Mouse (Mus musculus) limb, embryonic 13.5 days (tissue): ENCODE results near the gene Tmc5. TPM values are rescaled to one million over a fixed set of nuclear protein-coding genes. Genes with fewer than 3 reads are reported as not detected.
A peak's percentile ranks its signal among the peaks of the same experiment; 100 is the strongest.

Experiments used
- ATAC-seq: fragments of 200-750 bp; cut with Nextera tagmentation; 2 replicates; pipeline ENCODE4 v1.8.0; 2017; ENCODE audit warnings: low read depth, moderate number of reproducible peaks, moderate TSS enrichment; ENCODE audit not compliant: low FRiP score
- H3K27ac ChIP-seq: fragments of 300-500 bp; sonication (generic); 2 replicates; pipeline ENCODE4 v1.5.1; 2015; ENCODE audit warnings: inconsistent platforms, mild to moderate bottlenecking, moderate library complexity
- H3K27me3 ChIP-seq: fragments of 300-500 bp; sonication (generic); 2 replicates; pipeline ENCODE4 v1.6.1; 2015; ENCODE audit warnings: mild to moderate bottlenecking, inconsistent platforms
- H3K36me3 ChIP-seq: fragments of 300-500 bp; sonication (generic); 2 replicates; pipeline ENCODE4 v1.6.1; 2015; ENCODE audit warnings: inconsistent platforms, mild to moderate bottlenecking, moderate library complexity
- H3K4me1 ChIP-seq: fragments of 300-500 bp; sonication (generic); 2 replicates; pipeline ENCODE4 v1.6.1; 2015; ENCODE audit warnings: inconsistent platforms
- H3K4me2 ChIP-seq: fragments of 300-500 bp; sonication (generic); replicated peaks from 2 replicates; pipeline ENCODE4 v1.6.1; 2015; ENCODE audit warnings: inconsistent platforms, mild to moderate bottlenecking, moderate library complexity
- H3K4me3 ChIP-seq: fragments of 300-500 bp; sonication (generic); 2 replicates; pipeline ENCODE4 v1.5.1; 2015; ENCODE audit warnings: moderate library complexity, mild to moderate bottlenecking, inconsistent platforms
- H3K9ac ChIP-seq: fragments of 300-500 bp; sonication (generic); 2 replicates; pipeline ENCODE4 v1.6.1; 2015; ENCODE audit warnings: mild to moderate bottlenecking, inconsistent platforms
- H3K9me3 ChIP-seq: fragments of 300-500 bp; sonication (generic); 2 replicates; pipeline ENCODE4 v1.6.1; 2016; ENCODE audit warnings: inconsistent platforms
- WGBS: fragments of 180-500 bp; shearing (Covaris S2); methylation state at CpG from one replicate; pipeline ENCODE4 v1.1.7; 2015; 5-methylcytosine and 5-hydroxymethylcytosine counted together
- polyA plus RNA-seq: library from polyadenylated mRNA; unstranded; fragments of >200 nt; fragmentation: Nextera tagmentation; extraction: Ambion mirVana; gene quantifications from 2 replicates; pipeline ENCODE4 v1.2.1, GENCODE M21; 2015

Gene Tmc5
- polyA plus RNA-seq, 1 experiment from 2014 or later = 0.08 TPM

- Histone ChIP-seq H3K36me3 (peaks cover 12% of the 10 kb centered on the region), H3K27ac (no peak overlapping the region), H3K4me2 (no peak overlapping the region), H3K4me3 (no peak overlapping the region), H3K27me3 (no peaks in the 10 kb centered on the region), H3K4me1 (peaks cover 24% of the 10 kb centered on the region), H3K9ac (no peak overlapping the region), H3K9me3 (no peaks in the 10 kb centered on the region)
- WGBS = 91% methylated on average over 15 of the region's 15 CpGs
- no peak for ATAC-seq
Measured at GRCm38 (mm10) chr7:118703144-118703561, 106.1 kb downstream of the Tmc5 start.

DNA sequence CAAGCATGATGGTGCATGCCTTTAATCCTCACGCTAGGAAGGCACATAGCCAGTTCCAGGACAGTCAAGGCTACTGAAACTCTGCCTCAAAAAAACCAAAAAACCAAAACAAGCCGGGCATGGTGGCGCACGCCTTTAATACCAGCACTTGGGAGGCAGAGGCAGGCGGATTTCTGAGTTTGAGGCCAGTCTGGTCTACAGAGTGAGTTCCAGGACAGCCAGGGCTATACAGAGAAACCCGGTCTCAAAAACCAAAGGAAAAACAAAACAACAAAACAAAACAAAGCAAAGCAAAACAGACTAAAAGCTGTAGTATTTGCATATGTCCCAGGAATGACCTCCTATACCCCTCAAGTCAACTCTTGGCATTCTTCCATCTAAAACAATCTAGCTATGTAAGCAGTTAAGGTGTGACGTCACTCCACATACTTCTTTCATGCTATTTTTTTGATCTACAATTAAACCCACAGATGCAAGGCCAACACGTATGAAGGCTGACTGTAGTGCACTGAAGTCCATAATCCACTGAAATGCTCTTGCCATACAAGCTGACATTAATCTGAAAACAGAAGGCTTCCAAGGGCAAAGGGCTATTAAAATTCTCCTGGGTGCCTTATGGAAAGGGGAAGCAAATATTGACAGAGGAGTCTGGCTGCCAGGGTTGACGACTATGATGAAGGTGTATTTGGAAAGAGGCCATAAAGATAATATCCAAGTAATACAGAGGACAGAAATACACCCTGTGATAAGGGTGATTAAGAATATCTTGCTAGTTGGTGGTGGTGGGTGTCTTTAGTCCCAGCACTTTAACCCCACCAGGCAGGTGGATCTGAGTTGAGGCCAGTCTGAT lies 107.1 kb downstream of the Tmc5 start:
- no peak for ATAC-seq
- peak overlapping the region; percentile 92; the same call in 1 of the 2 replicates for H3K9ac ChIP-seq
- H3K4me1 ChIP-seq = peaks cover 24% of the 10 kb centered on the region
- H3K27me3 ChIP-seq = no peaks in the 10 kb centered on the region
- no peaks in the 10 kb centered on the region for H3K9me3 ChIP-seq
- peaks cover 3% of the 10 kb centered on the region; the same call in 1 of the 2 replicates for H3K36me3 ChIP-seq
- H3K4me3 ChIP-seq = peak overlapping the region; percentile 85
- H3K4me2 ChIP-seq = peak overlapping the region; percentile 84
- whole genome bisulfite sequencing = 77% methylated on average over 9 of the region's 9 CpGs
- H3K27ac ChIP-seq = no peak overlapping the region

DNA sequence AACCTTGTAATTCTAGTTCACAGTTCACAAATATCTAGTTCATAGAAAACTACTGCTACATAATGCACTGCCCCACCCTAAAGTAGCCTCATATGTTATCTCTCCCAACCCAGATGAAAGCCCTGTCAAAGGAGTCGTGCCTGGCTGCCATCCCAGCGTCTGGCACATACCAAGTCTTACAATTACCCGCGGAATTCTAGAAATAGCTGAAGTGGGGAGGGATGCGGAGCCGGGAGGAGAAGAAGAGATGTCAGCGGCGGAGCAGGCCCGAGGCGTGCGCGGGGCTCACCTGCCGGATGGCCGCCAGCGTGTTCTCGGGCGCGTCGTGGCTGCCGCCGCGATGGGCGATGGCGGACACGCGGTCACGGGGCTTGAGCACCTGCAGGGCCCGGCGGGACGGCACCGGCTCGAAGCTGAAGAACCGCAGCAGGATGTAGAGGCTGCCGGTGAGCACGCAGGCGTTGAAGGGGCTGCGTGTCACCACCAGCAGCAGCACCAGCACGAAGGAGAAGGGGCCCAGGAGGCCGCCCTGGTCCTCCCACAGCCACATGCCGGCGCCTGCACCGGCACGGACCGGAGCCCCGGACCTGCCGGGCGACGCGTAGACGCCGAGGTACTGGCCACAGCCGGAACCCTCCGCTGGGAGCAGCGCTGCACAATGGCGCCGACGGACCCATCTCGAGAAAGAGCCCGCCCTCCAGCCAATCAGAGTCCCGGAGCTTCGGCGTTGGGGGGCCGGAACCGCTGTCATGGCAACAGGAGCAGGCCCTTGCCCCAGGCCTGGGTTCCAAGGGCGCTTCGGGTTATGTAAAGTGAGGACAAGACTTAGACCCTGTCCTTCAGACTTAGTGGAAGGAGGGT lies 108.2 kb downstream of the Tmc5 start, which contains the start of gene Gde1:
Gene Gde1, minus strand, starts transcription at position 678 of the 861 bp plus-strand sequence.
- under 1% methylated on average over 66 of the region's 66 CpGs for WGBS
- ATAC-seq = peak; percentile 96
- peaks cover 24% of the 10 kb centered on the region for H3K4me1 ChIP-seq
- no peaks in the 10 kb centered on the region for H3K9me3 ChIP-seq
- H3K4me3 ChIP-seq = peak within 1 kb of the TSS; percentile 85
- H3K27me3 ChIP-seq = no peaks in the 10 kb centered on the region
- H3K4me2 ChIP-seq = peak within 1 kb of the TSS; percentile 84
- H3K36me3 ChIP-seq = peaks cover 3% of the 10 kb centered on the region; the same call in 1 of the 2 replicates
- H3K27ac ChIP-seq = peak within 1 kb of the TSS; percentile 34; the same call in 1 of the 2 replicates
- H3K9ac ChIP-seq = peak within 1 kb of the TSS; percentile 92

- Histone ChIP-seq H3K27ac (no peak overlapping the region), H3K9me3 (no peaks in the 10 kb centered on the region), H3K9ac (peak overlapping the region; percentile 92; the same call in 1 of the 2 replicates), H3K4me1 (peaks cover 24% of the 10 kb centered on the region), H3K27me3 (no peaks in the 10 kb centered on the region), H3K4me2 (peak overlapping the region; percentile 84), H3K36me3 (peaks cover 2% of the 10 kb centered on the region; the same call in 1 of the 2 replicates), H3K4me3 (peak overlapping the region; percentile 85)
- no peak for ATAC-seq
- WGBS = 39% methylated on average over 6 of the region's 6 CpGs
Measured at GRCm38 (mm10) chr7:118706051-118706450, 109.0 kb downstream of the Tmc5 start.

GRCm38 (mm10) chr7:118706488-118706887 lies 109.4 kb downstream of the Tmc5 start:
- no peak for ATAC-seq
- no peak overlapping the region for H3K4me2 ChIP-seq
- H3K36me3 ChIP-seq = no peaks in the 10 kb centered on the region; the same call in 1 of the 2 replicates
- WGBS = 88% methylated on average over 5 of the region's 5 CpGs
- peaks cover 24% of the 10 kb centered on the region for H3K4me1 ChIP-seq
- H3K4me3 ChIP-seq = no peak overlapping the region
- H3K9ac ChIP-seq = no peak overlapping the region
- H3K27ac ChIP-seq = no peak overlapping the region
- no peaks in the 10 kb centered on the region for H3K9me3 ChIP-seq
- no peaks in the 10 kb centered on the region for H3K27me3 ChIP-seq

GRCm38 (mm10) chr7:118707216-118707615 lies 110.1 kb downstream of the Tmc5 start:
- no peak for ATAC-seq
- H3K9me3 ChIP-seq = no peaks in the 10 kb centered on the region
- 74% methylated on average over 2 of the region's 2 CpGs for WGBS
- no peak overlapping the region for H3K4me3 ChIP-seq
- H3K4me2 ChIP-seq = no peak overlapping the region
- no peaks in the 10 kb centered on the region for H3K27me3 ChIP-seq
- no peak overlapping the region for H3K9ac ChIP-seq
- no peak overlapping the region for H3K27ac ChIP-seq
- H3K4me1 ChIP-seq = peaks cover 24% of the 10 kb centered on the region
- no peaks in the 10 kb centered on the region; the same call in 1 of the 2 replicates for H3K36me3 ChIP-seq

DNA sequence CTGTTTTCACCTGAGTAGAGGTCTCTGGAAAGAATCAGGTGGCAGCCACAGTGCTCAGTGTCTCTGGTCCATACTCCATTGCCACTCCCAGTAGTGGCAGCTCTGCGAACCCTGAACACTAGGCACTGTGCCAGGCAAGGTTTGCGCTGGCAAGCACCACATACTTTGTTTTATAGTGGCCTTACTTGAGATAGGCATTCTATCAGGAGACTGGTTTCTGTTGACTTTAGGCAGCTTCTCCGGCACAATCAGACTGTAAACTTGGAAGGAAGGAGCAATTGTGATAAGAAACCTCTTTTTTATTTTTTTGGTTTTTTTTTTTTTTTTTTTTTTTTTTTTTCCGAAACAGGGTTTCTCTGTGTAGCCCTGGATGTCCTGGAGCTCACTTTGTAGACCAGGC lies 110.9 kb downstream of the Tmc5 start:
- Histone ChIP-seq H3K9ac (no peak overlapping the region), H3K27ac (no peak overlapping the region), H3K27me3 (no peaks in the 10 kb centered on the region), H3K9me3 (no peaks in the 10 kb centered on the region), H3K4me2 (no peak overlapping the region), H3K36me3 (no peaks in the 10 kb centered on the region; the same call in 1 of the 2 replicates), H3K4me3 (no peak overlapping the region), H3K4me1 (peaks cover 26% of the 10 kb centered on the region)
- WGBS = 74% methylated on average over 4 of the region's 4 CpGs
- ATAC-seq = no peak

DNA sequence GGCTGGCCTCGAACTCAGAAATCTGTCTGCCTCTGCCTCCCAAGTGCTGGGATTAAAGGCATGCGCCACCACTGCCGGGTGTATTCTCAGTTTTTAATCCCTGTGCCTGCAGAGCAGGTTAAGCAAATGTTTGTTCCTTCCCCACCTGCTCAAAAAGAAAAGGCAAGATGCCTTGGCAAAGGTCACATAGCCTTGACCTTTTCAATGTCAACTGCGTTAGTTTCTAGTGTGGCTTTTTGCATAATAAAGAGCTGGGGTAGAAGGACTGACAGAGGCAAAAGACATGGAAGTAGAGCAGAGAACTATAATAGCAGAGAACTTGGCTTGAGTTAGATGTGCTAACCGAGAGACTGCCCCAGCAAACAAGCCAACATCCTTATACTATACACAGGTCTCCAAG lies 113.7 kb downstream of the Tmc5 start:
- Histone ChIP-seq H3K4me1 (peaks cover 15% of the 10 kb centered on the region), H3K9me3 (no peaks in the 10 kb centered on the region), H3K27me3 (no peaks in the 10 kb centered on the region), H3K9ac (no peak overlapping the region), H3K27ac (no peak overlapping the region), H3K4me3 (no peak overlapping the region), H3K4me2 (no peak overlapping the region), H3K36me3 (peaks cover 11% of the 10 kb centered on the region)
- ATAC-seq = no peak
- WGBS = 74% methylated on average over 5 of the region's 5 CpGs

DNA sequence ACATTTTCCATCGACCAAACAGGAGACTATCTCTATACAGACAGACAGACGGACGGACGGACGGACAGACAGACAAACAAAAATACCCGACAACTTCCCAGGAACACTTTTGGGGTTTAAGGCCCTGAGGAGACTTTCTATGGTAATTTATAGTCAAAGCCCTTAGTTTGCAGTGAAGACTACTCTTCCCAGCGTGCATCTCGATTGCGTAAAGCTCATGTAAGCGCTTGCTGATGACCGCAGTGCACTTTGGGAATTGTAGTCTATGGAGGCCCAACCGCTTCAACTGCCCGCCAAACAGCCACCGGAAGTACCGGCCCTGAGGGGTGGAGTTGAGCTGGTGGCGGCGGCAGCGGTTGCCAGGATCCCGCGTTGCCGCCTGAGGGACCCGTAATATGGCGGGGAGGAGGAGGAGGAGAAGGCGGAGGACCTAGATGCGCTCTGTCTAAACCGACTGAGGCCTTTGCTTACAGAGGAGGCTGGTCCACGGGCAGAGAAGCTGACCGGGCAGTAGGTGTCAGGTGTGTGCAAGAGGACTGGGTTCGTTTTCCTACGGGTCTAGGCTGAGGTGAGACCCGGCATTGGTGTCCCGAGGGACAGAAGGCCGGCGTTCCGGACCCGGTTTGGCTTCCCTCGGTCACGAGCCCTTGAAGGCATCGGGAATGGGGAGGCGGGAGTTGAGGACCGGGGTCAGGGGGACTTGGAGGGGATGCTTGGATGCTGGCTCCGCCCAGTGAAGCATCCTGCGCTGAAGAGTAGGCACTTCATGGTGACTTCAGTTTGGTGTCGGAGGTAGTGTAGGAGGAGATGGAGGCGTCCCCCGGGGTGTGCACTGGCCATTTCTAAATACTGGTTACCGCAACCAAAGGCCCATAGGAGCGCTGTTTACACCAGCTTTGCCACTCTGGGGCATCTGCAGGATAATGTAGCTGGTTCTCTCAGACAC lies 115.4 kb downstream of the Tmc5 start, which contains the start of gene Ccp110:
Gene Ccp110, plus strand, starts transcription at position 325 of the 946 bp plus-strand sequence.
- peak within 1 kb of the TSS; percentile 74 for H3K4me2 ChIP-seq
- H3K27me3 ChIP-seq = no peaks in the 10 kb centered on the region
- H3K4me1 ChIP-seq = peaks cover 11% of the 10 kb centered on the region
- H3K36me3 ChIP-seq = peaks cover 15% of the 10 kb centered on the region
- H3K27ac ChIP-seq = no peak within 1 kb of the TSS
- H3K9me3 ChIP-seq = no peaks in the 10 kb centered on the region
- H3K4me3 ChIP-seq = peak within 1 kb of the TSS; percentile 88
- H3K9ac ChIP-seq = peak within 1 kb of the TSS; percentile 72
- ATAC-seq = peak; percentile 97
- 1% methylated on average over 48 of the region's 48 CpGs for WGBS

DNA sequence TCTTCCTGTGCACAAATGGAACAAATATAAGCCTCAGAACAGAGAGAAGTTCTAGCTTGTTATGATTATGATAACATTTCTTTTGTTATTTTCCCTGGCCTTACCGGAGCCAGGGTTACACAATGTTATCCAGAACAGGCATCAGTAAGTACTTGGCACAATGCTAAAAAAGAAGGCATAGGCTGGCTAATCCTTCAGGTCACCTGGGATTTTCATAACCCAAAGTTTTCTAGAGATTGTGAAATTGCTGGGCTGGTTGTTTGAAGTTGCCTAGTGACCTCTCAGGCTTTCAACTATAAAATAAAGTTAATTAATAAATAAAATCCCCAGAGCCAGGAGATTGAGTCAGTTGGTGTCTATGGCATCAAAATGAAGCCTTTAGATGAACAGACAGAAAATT lies 117.8 kb downstream of the Tmc5 start:
- H3K9me3 ChIP-seq = no peaks in the 10 kb centered on the region
- 94% methylated on average over 1 of the region's 1 CpGs for WGBS
- ATAC-seq = no peak

DNA sequence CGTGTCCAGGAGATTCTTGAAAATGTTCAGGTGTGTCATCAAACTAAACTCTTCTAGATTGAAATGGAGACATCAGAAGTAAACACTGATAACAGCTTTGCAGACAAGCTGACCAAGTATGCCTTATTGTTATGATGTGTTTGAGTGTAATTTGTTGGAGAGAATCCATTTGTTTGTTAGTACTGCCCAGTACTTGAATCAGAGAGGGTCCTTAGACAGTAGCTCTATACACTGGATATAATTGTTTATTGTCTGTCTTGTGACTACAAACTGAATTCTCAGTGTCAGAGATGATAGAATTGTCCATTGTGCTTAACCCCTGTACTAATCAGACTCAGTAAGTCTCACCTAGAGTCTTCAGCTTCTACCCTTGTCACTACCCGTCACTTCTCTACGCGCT lies 121.0 kb downstream of the Tmc5 start:
- Histone ChIP-seq H3K27ac (no peak overlapping the region), H3K4me1 (peaks cover 9% of the 10 kb centered on the region), H3K9ac (no peak overlapping the region), H3K27me3 (no peaks in the 10 kb centered on the region), H3K4me3 (no peak overlapping the region), H3K4me2 (no peak overlapping the region), H3K36me3 (peaks cover 50% of the 10 kb centered on the region), H3K9me3 (no peaks in the 10 kb centered on the region)
- no peak for ATAC-seq
- WGBS = 96% methylated on average over 4 of the region's 4 CpGs

More for the DNA sequence above, 117.8 kb downstream of the Tmc5 start:
- Histone ChIP-seq H3K4me2 (no peak overlapping the region), H3K9ac (no peak overlapping the region), H3K36me3 (peaks cover 30% of the 10 kb centered on the region), H3K27ac (no peak overlapping the region), H3K4me3 (no peak overlapping the region), H3K27me3 (no peaks in the 10 kb centered on the region), H3K4me1 (peaks cover 11% of the 10 kb centered on the region)
